Mouse (Mus musculus) myocyte (in vitro differentiated cells): ENCODE measurements around the gene Golga1. TPM values are rescaled to one million over a fixed set of nuclear protein-coding genes. Genes with fewer than 3 reads are reported as not detected.
A peak's percentile ranks its signal among the peaks of the same experiment; 100 is the strongest.

ENCODE experiments used
- H3K27me3 ChIP-seq: one replicate; pipeline ENCODE4 v1.6.1; 2011; ENCODE audit not compliant: control insufficient read depth, insufficient read depth, insufficient read length
- H3K36me3 ChIP-seq: one replicate; pipeline ENCODE4 v1.6.1; 2011; ENCODE audit not compliant: control insufficient read depth, insufficient read depth
- H3K4me2 ChIP-seq: one replicate; pipeline ENCODE4 v1.6.1; 2011; ENCODE audit warnings: low read depth, control low read depth
- H3K4me3 ChIP-seq: one replicate; pipeline ENCODE4 v1.5.1; 2011; ENCODE audit warnings: mild to moderate bottlenecking, control low read depth, moderate library complexity
- H3K79me2 ChIP-seq: one replicate; pipeline ENCODE4 v1.6.1; 2011; ENCODE audit not compliant: control insufficient read depth, insufficient read depth
- H3ac ChIP-seq: one replicate; pipeline ENCODE4 v1.6.1; 2011; ENCODE audit not compliant: control insufficient read depth, insufficient read length
- CEBPB ChIP-seq: IDR thresholded peaks from 2 replicates; pipeline ENCODE4 v1.6.1; 2011; ENCODE audit warnings: mild to moderate bottlenecking, moderate library complexity; ENCODE audit not compliant: poor library complexity, insufficient read depth, severe bottlenecking
- E2F4 ChIP-seq: IDR thresholded peaks from one replicate; pipeline ENCODE4 v1.6.1; 2011; ENCODE audit warnings: mild to moderate bottlenecking, control low read depth, moderate library complexity; ENCODE audit not compliant: insufficient read depth
- MAX ChIP-seq: IDR thresholded peaks from one replicate; pipeline ENCODE4 v1.6.1; 2011; ENCODE audit warnings: low read depth, mild to moderate bottlenecking, control low read depth
- MYOD1 ChIP-seq, 3 experiments: IDR thresholded peaks; one replicate each; pipeline ENCODE4 v1.6.1; 2011; ENCODE audit warnings: control low read depth in 2 of 3, low read depth in 2 of 3, mild to moderate bottlenecking in 2 of 3, moderate library complexity in 1 of 3; ENCODE audit not compliant: insufficient read length in 2 of 3, control insufficient read depth in 1 of 3
- MYOG ChIP-seq, 3 experiments: IDR thresholded peaks; one replicate each; pipeline ENCODE4 v1.6.1; 2011; ENCODE audit warnings: control low read depth in 2 of 3, low read depth in 2 of 3, mild to moderate bottlenecking in 2 of 3; ENCODE audit not compliant: insufficient read length in 2 of 3, control insufficient read depth in 1 of 3, insufficient read depth in 1 of 3
- POLR2A ChIP-seq: IDR thresholded peaks from one replicate; pipeline ENCODE4 v1.6.1; 2011; ENCODE audit warnings: low read depth, mild to moderate bottlenecking, control low read depth, moderate library complexity; ENCODE audit not compliant: insufficient read length
- POLR2AphosphoS2 ChIP-seq: IDR thresholded peaks from one replicate; pipeline ENCODE4 v1.6.1; 2011; ENCODE audit warnings: low read depth, control low read depth; ENCODE audit not compliant: insufficient read length
- REST ChIP-seq: IDR thresholded peaks from one replicate; pipeline ENCODE4 v1.6.1; 2011; ENCODE audit warnings: mild to moderate bottlenecking, control low read depth, moderate library complexity; ENCODE audit not compliant: insufficient read depth, insufficient read length
- SRF ChIP-seq: IDR thresholded peaks from one replicate; pipeline ENCODE4 v1.6.1; 2011; ENCODE audit warnings: low read depth; ENCODE audit not compliant: control insufficient read depth, insufficient read length
- TCF12 ChIP-seq: IDR thresholded peaks from one replicate; pipeline ENCODE4 v1.6.1; 2011; ENCODE audit warnings: mild to moderate bottlenecking, control low read depth; ENCODE audit not compliant: poor library complexity, insufficient read depth, severe bottlenecking
- TCF3 ChIP-seq: IDR thresholded peaks from one replicate; pipeline ENCODE4 v1.6.1; 2011; ENCODE audit warnings: low read depth, control low read depth; ENCODE audit not compliant: insufficient read length
- USF1 ChIP-seq: IDR thresholded peaks from one replicate; pipeline ENCODE4 v1.6.1; 2011; ENCODE audit warnings: low read depth, mild to moderate bottlenecking, control low read depth, moderate library complexity
- polyA plus RNA-seq: library from polyadenylated mRNA; unstranded; fragments of >200 nt; fragmentation: generic; extraction: Trizol; gene quantifications from one replicate; pipeline ENCODE4 v1.2.1, GENCODE M21; 2012; ENCODE audit warnings: missing spikeins

Gene Golga1
- polyA plus RNA-seq, 1 experiment, result 5.6 TPM

- Histone ChIP-seq H3K27me3 (no peaks in the 10 kb centered on the region), H3K79me2 (peaks cover 27% of the 10 kb centered on the region), H3ac (no peak overlapping the region), H3K36me3 (peaks cover 37% of the 10 kb centered on the region), H3K4me3 (no peak overlapping the region), H3K4me2 (no peak overlapping the region)
- TF ChIP-seq CEBPB (no peak), E2F4 (no peak), TCF3 (no peak), REST (no peak), MYOG (IDR thresholded peaks at IDR 0.05; ENCODE audit: control insufficient read depth in 1 of 3, insufficient read depth in 1 of 3, insufficient read length in 2 of 3, low read depth in 2 of 3) (no peak), TCF12 (no peak), SRF (no peak), POLR2AphosphoS2 (no peak), POLR2A (no peak), MAX (no peak), USF1 (no peak), MYOD1 (IDR thresholded peaks at IDR 0.05; ENCODE audit: control insufficient read depth in 1 of 3, insufficient read length in 2 of 3, low read depth in 2 of 3) (no peak)
Observed at GRCm38 (mm10) chr2:38999381-38999780, 66.0 kb downstream of the Golga1 start.

GRCm38 (mm10) chr2:38997386-38998374, 67.7 kb downstream of the Golga1 start, which contains the start of gene Wdr38:
Gene Wdr38 (plus strand): TSS chr2:38997476.
- peak; percentile 35 for TF ChIP-seq USF1
- peak; percentile 43 for TF ChIP-seq SRF
- TF ChIP-seq POLR2A, result peak; percentile 47
- no peak for TF ChIP-seq TCF3
- TF ChIP-seq MYOG (IDR thresholded peaks at IDR 0.05; ENCODE audit: control insufficient read depth in 1 of 3, insufficient read depth in 1 of 3, insufficient read length in 2 of 3, low read depth in 2 of 3), result peak in 1 of 3 experiments; percentile 11
- peak; percentile 64 for TF ChIP-seq MAX
- TF ChIP-seq REST, result no peak
- Histone ChIP-seq H3K27me3 (no peaks in the 10 kb centered on the region), H3K4me2 (peak within 1 kb of the TSS; percentile 97), H3ac (no peak within 1 kb of the TSS), H3K36me3 (peaks cover 28% of the 10 kb centered on the region), H3K4me3 (peak within 1 kb of the TSS; percentile 20), H3K79me2 (peaks cover 10% of the 10 kb centered on the region)

DNA sequence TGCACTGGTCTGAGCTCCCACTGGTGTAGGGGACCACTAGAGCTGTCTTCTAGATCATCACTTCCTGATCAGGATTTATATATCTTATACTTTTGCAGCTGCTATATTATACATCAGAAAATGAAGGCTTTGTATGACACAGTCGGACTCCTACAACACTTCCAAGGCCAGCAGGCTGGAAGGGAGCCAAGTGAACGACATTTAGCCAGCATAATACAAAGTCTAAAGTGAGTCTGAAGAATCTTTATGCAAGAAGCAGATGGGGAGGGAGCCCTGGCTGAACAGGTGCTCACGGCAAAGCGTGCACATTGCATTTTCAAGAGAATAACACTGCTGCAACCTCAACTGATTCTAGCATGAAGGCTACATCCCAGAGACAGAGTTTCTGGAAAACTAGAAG, 72.9 kb downstream of the Golga1 start:
- Histone ChIP-seq H3K4me3 (no peak overlapping the region), H3K27me3 (no peaks in the 10 kb centered on the region), H3K36me3 (no peaks in the 10 kb centered on the region), H3K79me2 (no peaks in the 10 kb centered on the region), H3ac (no peak overlapping the region), H3K4me2 (no peak overlapping the region)
- TF ChIP-seq USF1, result no peak
- peak in 1 of 3 experiments; percentile 9 for TF ChIP-seq MYOD1 (IDR thresholded peaks at IDR 0.05; ENCODE audit: control insufficient read depth in 1 of 3, insufficient read length in 2 of 3, low read depth in 2 of 3)
- no peak for TF ChIP-seq POLR2A

- TF ChIP-seq MYOG (IDR thresholded peaks at IDR 0.05; ENCODE audit: control insufficient read depth in 1 of 3, insufficient read depth in 1 of 3, insufficient read length in 2 of 3, low read depth in 2 of 3) (no peak), TCF3 (no peak), REST (no peak), SRF (no peak), POLR2AphosphoS2 (no peak), MAX (no peak), MYOD1 (IDR thresholded peaks at IDR 0.05; ENCODE audit: control insufficient read depth in 1 of 3, insufficient read length in 2 of 3, low read depth in 2 of 3) (no peak), CEBPB (no peak)
- Histone ChIP-seq H3K36me3 (no peaks in the 10 kb centered on the region), H3K4me3 (no peak overlapping the region), H3K4me2 (no peak overlapping the region), H3K27me3 (no peaks in the 10 kb centered on the region), H3K79me2 (no peaks in the 10 kb centered on the region), H3ac (no peak overlapping the region)
Observed at GRCm38 (mm10) chr2:38992004-38992403, 73.3 kb downstream of the Golga1 start.

DNA sequence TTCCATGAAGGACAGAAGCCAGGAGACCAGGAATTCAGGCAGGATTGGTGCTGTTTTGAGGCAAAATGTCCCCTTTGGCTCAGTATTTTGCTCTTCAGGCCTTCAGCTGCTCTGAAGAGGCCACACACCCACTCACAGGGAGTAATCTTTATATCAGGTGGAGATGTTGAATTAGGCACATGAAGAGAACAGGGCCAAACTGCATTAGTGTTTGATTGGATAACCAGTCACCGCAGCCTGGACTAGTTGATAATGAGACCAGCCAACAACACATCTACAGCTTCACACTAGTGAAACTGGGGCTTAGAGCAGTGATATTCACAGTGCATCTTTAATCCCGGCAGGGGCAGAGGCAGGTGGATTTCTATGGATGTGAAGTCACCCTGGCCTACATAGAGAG, 76.4 kb downstream of the Golga1 start:
- H3K4me3 ChIP-seq, result no peak overlapping the region
- TF ChIP-seq REST (no peak), POLR2AphosphoS2 (no peak), USF1 (no peak), TCF3 (no peak), POLR2A (no peak), SRF (no peak), MAX (no peak), MYOD1 (IDR thresholded peaks at IDR 0.05; ENCODE audit: control insufficient read depth in 1 of 3, insufficient read length in 2 of 3, low read depth in 2 of 3) (no peak), CEBPB (no peak), MYOG (IDR thresholded peaks at IDR 0.05; ENCODE audit: control insufficient read depth in 1 of 3, insufficient read depth in 1 of 3, insufficient read length in 2 of 3, low read depth in 2 of 3) (no peak), TCF12 (no peak), E2F4 (no peak)
- H3K79me2 ChIP-seq, result no peaks in the 10 kb centered on the region
- no peak overlapping the region for H3ac ChIP-seq
- no peak overlapping the region for H3K4me2 ChIP-seq
- no peaks in the 10 kb centered on the region for H3K36me3 ChIP-seq
- H3K27me3 ChIP-seq, result no peaks in the 10 kb centered on the region
